Mouse (Mus musculus) ES-E14 (cell line): ENCODE data around the gene Sctr. TPM values are rescaled to one million over a fixed set of nuclear protein-coding genes. Genes with fewer than 3 reads are reported as not detected.

Experiments used
- DNase-seq: peaks from one replicate; pipeline ENCODE4 v3.0.0-alpha.2; 2013; ENCODE audit warnings: low read depth, low spot score
- H3K27ac ChIP-seq: 2 replicates; pipeline ENCODE4 v1.5.1; 2012; ENCODE audit warnings: low read depth, mild to moderate bottlenecking, low read length, moderate library complexity, mixed read lengths; ENCODE audit not compliant: poor library complexity, insufficient read depth, severe bottlenecking
- H3K36me3 ChIP-seq: 2 replicates; pipeline ENCODE4 v1.6.1; 2012; ENCODE audit warnings: mild to moderate bottlenecking, low read length, moderate library complexity, mixed read lengths; ENCODE audit not compliant: control insufficient read depth, poor library complexity, insufficient read depth, severe bottlenecking
- H3K4me1 ChIP-seq, 2 experiments: fragments of 150-350 bp in 1 of 2; sonication (generic) in 1 of 2; 2 replicates each; pipeline ENCODE4 v1.6.1; 2012; ENCODE audit warnings: low read length in 2 of 2, mild to moderate bottlenecking in 1 of 2, mixed read lengths in 1 of 2; ENCODE audit not compliant: control insufficient read depth in 2 of 2, insufficient read depth in 2 of 2, poor library complexity in 1 of 2
- H3K4me3 ChIP-seq, 2 experiments: fragments of 150-350 bp in 1 of 2; sonication (generic) in 1 of 2; 2 replicates each; pipeline ENCODE4 v1.5.1; 2012; ENCODE audit warnings: low read length in 2 of 2, low read depth in 1 of 2, mild to moderate bottlenecking in 1 of 2, mixed read lengths in 1 of 2; ENCODE audit not compliant: insufficient read depth in 1 of 2, poor library complexity in 1 of 2, severe bottlenecking in 1 of 2
- H3K9ac ChIP-seq: 2 replicates; pipeline ENCODE4 v1.6.1; 2012; ENCODE audit warnings: low read depth, mild to moderate bottlenecking, low read length, mixed read lengths; ENCODE audit not compliant: poor library complexity, insufficient read depth, severe bottlenecking
- H3K9me3 ChIP-seq: fragments of 150-350 bp; sonication (generic); 2 replicates; pipeline ENCODE4 v1.6.1; 2012; ENCODE audit warnings: low read depth, mild to moderate bottlenecking, low read length; ENCODE audit not compliant: control insufficient read depth, insufficient read depth
- CHD2 ChIP-seq: IDR thresholded peaks from 2 replicates; pipeline ENCODE4 v1.6.1; 2014; ENCODE audit warnings: mild to moderate bottlenecking, low read depth, low read length, inconsistent platforms
- HCFC1 ChIP-seq: IDR thresholded peaks from 2 replicates; pipeline ENCODE4 v1.6.1; 2012; ENCODE audit warnings: low read length, inconsistent platforms, borderline replicate concordance; ENCODE audit not compliant: insufficient read depth
- MAFK ChIP-seq: IDR thresholded peaks from 2 replicates; pipeline ENCODE4 v1.6.1; 2014; ENCODE audit warnings: mild to moderate bottlenecking, low read depth, low read length, inconsistent platforms; ENCODE audit not compliant: insufficient read depth
- ZC3H11A ChIP-seq: IDR thresholded peaks from 2 replicates; pipeline ENCODE4 v1.6.1; 2012; ENCODE audit warnings: low read depth, mild to moderate bottlenecking, inconsistent platforms, low read length, borderline replicate concordance
- ZNF384 ChIP-seq: IDR thresholded peaks from 2 replicates; pipeline ENCODE4 v1.6.1; 2012; ENCODE audit warnings: low read depth, low read length, inconsistent platforms
- in situ Hi-C, 2 experiments: fragments of 600-800 bp; cut with MboI; formaldehyde crosslinking; loops; one replicate each; pipeline ENCODE4 v1.15.1; 2025; ENCODE audit warnings: low sequenced_read_pairs in 2 of 2, inconsistent platforms in 1 of 2; ENCODE audit not compliant: unreplicated experiment in 2 of 2
- total RNA-seq: library from RNA; depleted of rRNA; stranded (reverse); fragments of 300-350 nt; gene quantifications from 2 replicates; pipeline ENCODE4 v1.2.3, GENCODE M21; 2012

Gene Sctr
- total RNA-seq, 1 experiment: 0.22 TPM

DNA sequence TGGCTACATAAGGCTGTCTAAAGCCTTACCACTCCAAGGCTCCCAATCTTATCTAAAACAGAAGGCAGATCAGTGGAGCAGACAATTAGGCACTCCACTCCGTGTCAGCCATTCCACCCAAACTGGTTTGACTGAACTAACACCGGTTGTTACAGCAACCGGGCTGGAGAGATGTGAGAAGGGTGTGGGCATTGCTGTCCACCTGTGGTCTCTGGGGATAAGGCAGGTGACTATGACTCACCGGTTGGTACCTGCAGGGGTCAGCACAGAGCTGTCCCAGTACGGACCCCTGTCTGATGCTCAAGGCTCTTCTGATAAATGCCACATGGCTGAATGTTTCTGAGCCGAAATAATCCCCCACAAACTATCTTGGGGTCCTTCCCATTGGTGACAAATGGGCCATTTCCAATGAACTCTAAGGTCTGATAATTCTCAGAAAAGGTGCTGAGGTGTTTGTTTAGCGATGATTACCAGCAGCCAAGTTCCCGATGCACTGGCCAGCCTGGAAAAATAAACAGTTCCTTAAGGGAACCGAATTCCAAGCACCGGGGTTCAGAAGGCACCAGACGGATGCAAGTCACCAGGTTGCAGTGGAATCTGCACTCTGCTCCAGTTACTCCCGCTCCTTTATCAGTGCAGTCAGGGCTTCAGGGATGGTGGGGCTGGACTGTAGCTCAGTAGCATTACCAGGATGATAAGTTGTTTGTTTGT is 40.7 kb upstream of the Sctr start:
- DNase-seq: no peak

DNA sequence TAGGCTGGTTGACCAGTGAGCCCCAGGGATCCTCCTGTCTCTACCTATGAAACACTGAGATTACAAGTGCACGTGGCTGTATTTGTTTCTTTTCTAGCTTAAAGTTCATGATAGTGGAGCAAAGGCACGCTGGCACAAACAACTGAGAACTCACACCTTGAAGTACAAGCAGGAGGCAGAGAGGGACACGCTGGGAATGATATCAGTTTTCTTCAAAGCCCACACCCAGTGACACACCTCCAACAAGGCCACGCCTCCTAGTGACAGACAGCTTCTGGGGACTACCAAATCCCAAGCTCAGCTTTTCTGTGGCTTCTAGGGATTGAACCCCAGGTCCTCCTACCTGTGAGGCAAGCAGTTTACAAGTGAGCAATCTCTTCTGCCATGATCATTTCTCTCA is 33.6 kb upstream of the Sctr start:
- in situ Hi-C loops: no loop called here
- no peak overlapping the region for H3K9ac ChIP-seq
- H3K4me3 ChIP-seq: no peak overlapping the region
- H3K27ac ChIP-seq: no peak overlapping the region
- no peak for DNase-seq
- no peaks in the 10 kb centered on the region for H3K36me3 ChIP-seq
- TF ChIP-seq HCFC1 (no peak), CHD2 (no peak), ZNF384 (no peak), MAFK (no peak), ZC3H11A (no peak)
- H3K9me3 ChIP-seq: no peaks in the 10 kb centered on the region
- H3K4me1 ChIP-seq: no peaks in the 10 kb centered on the region

More for the DNA sequence above, 40.7 kb upstream of the Sctr start:
- in situ Hi-C loops: no loop called here
- Histone ChIP-seq H3K9me3 (no peaks in the 10 kb centered on the region), H3K27ac (no peak overlapping the region), H3K4me3 (no peak overlapping the region), H3K36me3 (no peaks in the 10 kb centered on the region), H3K4me1 (no peaks in the 10 kb centered on the region), H3K9ac (no peak overlapping the region)
- TF ChIP-seq ZC3H11A: no peak
- no peak for TF ChIP-seq CHD2
- TF ChIP-seq HCFC1: no peak
- TF ChIP-seq ZNF384: no peak
- TF ChIP-seq MAFK: no peak

DNA sequence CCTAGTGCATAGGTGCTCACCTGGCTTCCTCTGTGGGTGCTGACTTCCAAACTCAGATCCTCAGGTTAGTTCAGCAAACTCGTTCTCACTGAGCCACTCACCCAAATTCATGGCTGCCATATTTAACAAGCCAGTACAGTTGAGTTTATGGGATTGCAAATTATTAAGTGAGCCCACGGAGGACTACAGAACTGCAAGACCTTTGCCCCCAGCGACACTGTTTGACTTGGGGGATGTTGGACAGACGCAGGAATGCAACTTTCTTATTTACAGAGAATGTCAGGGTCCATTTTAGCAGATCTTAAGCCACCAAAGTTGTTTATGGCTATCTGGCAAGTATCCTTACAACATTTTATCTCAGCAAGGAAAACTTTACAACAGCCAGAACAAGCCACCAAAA is 31.6 kb upstream of the Sctr start:
- in situ Hi-C loops: no loop called here
- no peaks in the 10 kb centered on the region for H3K4me1 ChIP-seq
- no peak for TF ChIP-seq ZNF384
- no peak for TF ChIP-seq ZC3H11A
- TF ChIP-seq HCFC1: no peak
- no peak for TF ChIP-seq MAFK
- TF ChIP-seq CHD2: no peak
- H3K36me3 ChIP-seq: no peaks in the 10 kb centered on the region
- DNase-seq: no peak
- H3K9me3 ChIP-seq: no peaks in the 10 kb centered on the region
- no peak overlapping the region for H3K4me3 ChIP-seq
- no peak overlapping the region for H3K9ac ChIP-seq
- H3K27ac ChIP-seq: no peak overlapping the region

DNA sequence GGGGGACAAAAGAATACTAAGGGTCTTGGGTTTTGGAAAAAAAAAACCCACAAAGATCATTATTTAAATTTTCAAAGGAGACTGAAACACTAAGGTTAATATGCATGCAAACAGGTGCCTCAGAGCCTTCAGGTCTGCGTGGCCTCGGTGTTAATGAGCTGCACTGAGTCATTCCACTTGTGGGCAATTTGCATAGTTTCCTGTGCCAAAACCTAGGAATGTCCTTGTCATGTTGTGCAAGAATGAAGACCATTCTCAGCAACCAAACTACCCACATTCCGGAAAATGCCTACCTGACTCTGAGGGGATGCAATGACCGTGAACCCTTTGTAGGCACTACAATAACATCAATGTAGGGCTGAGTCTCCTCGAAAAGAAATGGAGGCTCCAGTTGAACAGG is 20.1 kb upstream of the Sctr start:
- Histone ChIP-seq H3K27ac (no peak overlapping the region), H3K36me3 (no peaks in the 10 kb centered on the region), H3K9ac (no peak overlapping the region), H3K9me3 (no peaks in the 10 kb centered on the region), H3K4me3 (no peak overlapping the region), H3K4me1 (no peaks in the 10 kb centered on the region)
- in situ Hi-C loops: no loop called here
- TF ChIP-seq CHD2: no peak
- TF ChIP-seq ZC3H11A: no peak
- no peak for TF ChIP-seq HCFC1
- TF ChIP-seq MAFK: no peak
- no peak for TF ChIP-seq ZNF384
- no peak for DNase-seq
